Comparison of ENCODE assay signal across 8 mouse cellular contexts in genomic region chr12:108959639-108960219, GRCm38 (mm10).
A peak's percentile ranks its signal among the peaks of the same experiment; 100 is the strongest.
DNase-seq lines count a peak whose midpoint lies in the region; ATAC-seq and TF ChIP-seq lines count a peak whose summit lies in the region.

No protein-coding gene starts in this region.

- TF ChIP-seq EP300 in heart, postnatal 0 days (IDR thresholded peaks at IDR 0.05; ENCODE audit: low read depth), result no peak

- H3K4me1 ChIP-seq in heart, postnatal 0 days (ENCODE audit: control insufficient read depth, insufficient read depth), result peaks cover 20% of the 10 kb centered on the region
- H3K4me1 ChIP-seq in forebrain, embryonic 12.5 days, result peaks cover 45% of the 10 kb centered on the region
- H3K4me1 ChIP-seq in kidney, embryonic 15.5 days, result peaks cover 32% of the 10 kb centered on the region
- peaks cover 36% of the 10 kb centered on the region for H3K4me1 ChIP-seq in neural tube, embryonic 12.5 days

- H3K27ac ChIP-seq in heart, postnatal 0 days (ENCODE audit: low read depth), result peak overlapping the region; percentile 61
- H3K27ac ChIP-seq in forebrain, embryonic 12.5 days, result peak overlapping the region; percentile 86
- peak overlapping the region; percentile 38; the same call in 1 of the 2 replicates for H3K27ac ChIP-seq in kidney, embryonic 15.5 days
- H3K27ac ChIP-seq in neural tube, embryonic 12.5 days, result peak overlapping the region; percentile 74

- WGBS in heart, postnatal 0 days, result 43% methylated on average over 12 of the region's 12 CpGs
- 12% methylated on average over 12 of the region's 12 CpGs for WGBS in forebrain, embryonic 12.5 days
- WGBS in kidney, embryonic 15.5 days, result 26% methylated on average over 12 of the region's 12 CpGs
- 21% methylated on average over 12 of the region's 12 CpGs for whole genome bisulfite sequencing in neural tube, embryonic 12.5 days

- no peaks in the 10 kb centered on the region for H3K9me3 ChIP-seq in heart, postnatal 0 days (replicated peaks; ENCODE audit: control insufficient read depth, low read length)
- H3K9me3 ChIP-seq in forebrain, embryonic 12.5 days, result no peaks in the 10 kb centered on the region
- H3K9me3 ChIP-seq in kidney, embryonic 15.5 days (replicated peaks), result no peaks in the 10 kb centered on the region
- no peaks in the 10 kb centered on the region for H3K9me3 ChIP-seq in neural tube, embryonic 12.5 days

- no peaks in the 10 kb centered on the region for H3K27me3 ChIP-seq in heart, postnatal 0 days (ENCODE audit: control insufficient read depth, insufficient read depth, low read length)
- peaks cover 30% of the 10 kb centered on the region for H3K27me3 ChIP-seq in forebrain, embryonic 12.5 days
- H3K27me3 ChIP-seq in kidney, embryonic 15.5 days, result peaks cover 19% of the 10 kb centered on the region
- H3K27me3 ChIP-seq in neural tube, embryonic 12.5 days (replicated peaks), result no peaks in the 10 kb centered on the region

- no peak overlapping the region for H3K9ac ChIP-seq in heart, postnatal 0 days (replicated peaks; ENCODE audit: low read depth, low read length)
- H3K9ac ChIP-seq in forebrain, embryonic 12.5 days, result no peak overlapping the region
- no peak overlapping the region for H3K9ac ChIP-seq in kidney, embryonic 15.5 days
- peak overlapping the region; percentile 33; the same call in 1 of the 2 replicates for H3K9ac ChIP-seq in neural tube, embryonic 12.5 days

- ATAC-seq in heart, postnatal 0 days (ENCODE audit: insufficient read depth, low read depth), result peak; percentile 18; the same call in 1 of the 2 replicates
- peak; percentile 77 for ATAC-seq in forebrain, embryonic 12.5 days (ENCODE audit: low FRiP score)
- peak; percentile 72 for ATAC-seq in kidney, embryonic 15.5 days (replicated peaks; ENCODE audit: low FRiP score)
- ATAC-seq in neural tube, embryonic 12.5 days (ENCODE audit: low FRiP score, low read depth), result peak; percentile 39; the same call in 1 of the 2 replicates

- H3K4me3 ChIP-seq in heart, postnatal 0 days (ENCODE audit: low read depth, low read length), result no peak overlapping the region
- H3K4me3 ChIP-seq in forebrain, embryonic 12.5 days (replicated peaks), result peak overlapping the region; percentile 24; the same call in 1 of the 2 replicates
- peak overlapping the region; percentile 27 for H3K4me3 ChIP-seq in kidney, embryonic 15.5 days (replicated peaks)
- peak overlapping the region; percentile 15; the same call in 1 of the 2 replicates for H3K4me3 ChIP-seq in neural tube, embryonic 12.5 days

- no peaks in the 10 kb centered on the region for H3K36me3 ChIP-seq in heart, postnatal 0 days (replicated peaks; ENCODE audit: control insufficient read depth, insufficient read depth, low read length)
- H3K36me3 ChIP-seq in forebrain, embryonic 12.5 days (replicated peaks), result no peaks in the 10 kb centered on the region
- no peaks in the 10 kb centered on the region for H3K36me3 ChIP-seq in kidney, embryonic 15.5 days
- H3K36me3 ChIP-seq in neural tube, embryonic 12.5 days, result no peaks in the 10 kb centered on the region

- DNase-seq in heart, postnatal 0 days (ENCODE audit: low spot score), result no peak
- no peak for DNase-seq in heart, adult 9 months (ENCODE audit: low spot score in 2 of 2)
- no peak for DNase-seq in left cerebral cortex, adult 9 months (ENCODE audit: low spot score in 2 of 2)
- DNase-seq in MN1 (ENCODE audit: low spot score), result no peak
- no peak for DNase-seq in ovary, postnatal 14 days (ENCODE audit: low spot score)

- H3K4me2 ChIP-seq in heart, postnatal 0 days (ENCODE audit: low read depth, low read length), result peak overlapping the region; percentile 29; the same call in 1 of the 2 replicates
- H3K4me2 ChIP-seq in forebrain, embryonic 12.5 days, result peak overlapping the region; percentile 46
- H3K4me2 ChIP-seq in kidney, embryonic 15.5 days, result peak overlapping the region; percentile 62
- H3K4me2 ChIP-seq in neural tube, embryonic 12.5 days (replicated peaks), result peak overlapping the region; percentile 60

- TF ChIP-seq CTCF in heart, postnatal 0 days (IDR thresholded peaks at IDR 0.05; ENCODE audit: low read depth), result no peak

Comparison
In these comparisons a context has a peak if more than half of its experiments do, and no peak if none do; other contexts are left out.
1. ATAC-seq: peak in every context shown above with its lines; median percentile 77 in forebrain, embryonic 12.5 days; 72 in kidney, embryonic 15.5 days; 39 in neural tube, embryonic 12.5 days; 18 in heart, postnatal 0 days.